Mouse (Mus musculus) small intestine, adult 2 months (tissue): Measurements from ENCODE around the gene Lypd4.

ENCODE experiments used
- CTCF ChIP-seq: fragments of 200-500 bp; IDR thresholded peaks from 2 replicates; pipeline ENCODE4 v1.5.1; 2012; ENCODE audit warnings: low read depth, mild to moderate bottlenecking, control low read depth, inconsistent platforms, low read length, moderate library complexity, mixed read lengths; ENCODE audit not compliant: insufficient replicate concordance, insufficient read length; ENCODE audit errors: extremely low read depth
- POLR2A ChIP-seq: fragments of 200-500 bp; IDR thresholded peaks from 2 replicates; pipeline ENCODE4 v1.6.1; 2012; ENCODE audit warnings: low read depth, mild to moderate bottlenecking, control low read depth, inconsistent platforms, low read length, moderate library complexity

DNA sequence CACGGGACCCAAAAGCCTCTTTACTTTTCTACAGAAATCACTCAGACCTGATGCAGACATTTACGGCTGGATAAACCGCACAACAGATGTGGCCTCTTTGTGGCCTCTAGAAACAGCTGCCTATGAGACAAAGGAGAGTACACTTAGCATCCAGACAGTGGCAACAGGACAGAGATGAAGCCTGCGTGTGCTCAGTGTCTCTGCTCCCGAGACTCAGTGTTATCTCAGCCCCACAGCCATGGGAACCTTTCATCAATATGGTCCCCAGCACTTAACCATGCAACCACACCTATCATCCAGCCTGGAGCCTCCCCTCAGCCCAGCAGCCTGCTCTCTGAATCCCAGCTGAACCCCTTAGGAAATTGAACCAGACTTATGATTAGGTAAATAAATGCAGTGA lies 10.5 kb downstream of the Lypd4 start:
- TF ChIP-seq CTCF (no peak), POLR2A (no peak)
